Mouse (Mus musculus) G1E (cell line): ENCODE measurements around the gene Hoxa13. TPM values are rescaled to one million over a fixed set of nuclear protein-coding genes. Genes with fewer than 3 reads are reported as not detected.

ENCODE experiments used
- ATAC-seq: 2 replicates; pipeline ENCODE4 v1.8.0; 2016; ENCODE audit warnings: mild to moderate bottlenecking; ENCODE audit not compliant: insufficient number of reproducible peaks, poor library complexity, low FRiP score, severe bottlenecking; ENCODE audit errors: extremely low read depth
- DNase-seq: peaks from one replicate; pipeline ENCODE4 v3.0.0; 2012; ENCODE audit warnings: low spot score
- H3K27me3 ChIP-seq: 2 replicates; pipeline ENCODE4 v1.6.1; 2012; ENCODE audit warnings: mild to moderate bottlenecking, low read length, inconsistent platforms; ENCODE audit not compliant: insufficient read depth
- H3K36me3 ChIP-seq: replicated peaks from 2 replicates; pipeline ENCODE3; 2012; ENCODE audit warnings: mild to moderate bottlenecking, inconsistent platforms
- H3K4me1 ChIP-seq: 2 replicates; pipeline ENCODE4 v1.6.1; 2012; ENCODE audit warnings: low read depth, low read length, inconsistent platforms, mixed read lengths; ENCODE audit not compliant: insufficient read depth
- H3K4me3 ChIP-seq: 2 replicates; pipeline ENCODE4 v1.5.1; 2012; ENCODE audit warnings: low read depth, mild to moderate bottlenecking, inconsistent platforms, low read length, moderate library complexity, mixed read lengths
- H3K9me3 ChIP-seq: replicated peaks from 2 replicates; pipeline ENCODE4 v1.6.1; 2012; ENCODE audit warnings: inconsistent platforms
- CTCF ChIP-seq: IDR thresholded peaks from 2 replicates; pipeline ENCODE4 v1.5.1; 2012; ENCODE audit warnings: low read depth, low read length, inconsistent platforms, mixed read lengths
- GATA1 ChIP-seq: IDR thresholded peaks from 2 replicates; pipeline ENCODE4 v1.6.1; 2012; ENCODE audit warnings: borderline replicate concordance, low read length, inconsistent platforms, mixed read lengths
- GATA2 ChIP-seq: IDR thresholded peaks from 2 replicates; pipeline ENCODE4 v1.6.1; 2012; ENCODE audit warnings: low read depth, low read length, inconsistent platforms, borderline replicate concordance
- POLR2AphosphoS5 ChIP-seq: IDR thresholded peaks from 2 replicates; pipeline ENCODE4 v1.6.1; 2012; ENCODE audit warnings: low read depth, low read length, inconsistent platforms; ENCODE audit not compliant: insufficient replicate concordance
- TAL1 ChIP-seq: conservative IDR thresholded peaks from 2 replicates; pipeline ENCODE4 v1.6.1; 2012; ENCODE audit warnings: low read depth, low read length, inconsistent platforms, mixed read lengths
- polyA plus RNA-seq: library from polyadenylated mRNA; stranded (reverse); fragments of >175 nt; gene quantifications from 2 replicates; pipeline ENCODE4 v1.2.3, GENCODE M21; 2012
- total RNA-seq, 2 experiments: library from RNA; stranded (forward) in 1 of 2; stranded (reverse) in 1 of 2; fragments of 200-1000 nt in 1 of 2; fragments of >200 nt in 1 of 2; fragmentation: Nextera tagmentation in 1 of 2; gene quantifications; 2 replicates each; pipeline ENCODE4 v1.2.3; 2014 to 2017

Hoxa13 gene
- total and polyA plus RNA-seq, 3 experiments, result not detected

- ATAC-seq (no peak), DNase-seq (no peak)
- no peak for TF ChIP-seq GATA1
- TF ChIP-seq CTCF, result no peak
- TF ChIP-seq GATA2, result no peak
- peaks cover 9% of the 10 kb centered on the region for H3K9me3 ChIP-seq
- peaks cover 46% of the 10 kb centered on the region for H3K27me3 ChIP-seq
- H3K4me3 ChIP-seq, result no peak overlapping the region
- no peaks in the 10 kb centered on the region for H3K36me3 ChIP-seq
- H3K4me1 ChIP-seq, result no peaks in the 10 kb centered on the region
Measured at GRCm38 (mm10) chr6:52215771-52216535, 44.7 kb downstream of the Hoxa13 start.

- Histone ChIP-seq H3K36me3 (no peaks in the 10 kb centered on the region), H3K4me3 (no peak overlapping the region), H3K4me1 (no peaks in the 10 kb centered on the region), H3K9me3 (peaks cover 9% of the 10 kb centered on the region), H3K27me3 (peaks cover 46% of the 10 kb centered on the region)
- no peak for DNase-seq
- TF ChIP-seq TAL1, result no peak
- TF ChIP-seq POLR2AphosphoS5, result no peak
- no peak for TF ChIP-seq CTCF
- TF ChIP-seq GATA1, result no peak
- TF ChIP-seq GATA2, result no peak
- no peak for ATAC-seq
Measured at GRCm38 (mm10) chr6:52215070-52215469, 45.6 kb downstream of the Hoxa13 start.

GRCm38 (mm10) chr6:52214271-52214670 lies 46.4 kb downstream of the Hoxa13 start:
- Histone ChIP-seq H3K4me3 (no peak overlapping the region), H3K4me1 (no peaks in the 10 kb centered on the region), H3K9me3 (peaks cover 9% of the 10 kb centered on the region), H3K27me3 (peaks cover 46% of the 10 kb centered on the region), H3K36me3 (no peaks in the 10 kb centered on the region)
- DNase-seq (no peak), ATAC-seq (no peak)
- TF ChIP-seq POLR2AphosphoS5, result no peak
- TF ChIP-seq CTCF, result no peak

- no peaks in the 10 kb centered on the region for H3K36me3 ChIP-seq
- no peak within 1 kb of the TSS for H3K4me3 ChIP-seq
- no peak for DNase-seq
- no peak for ATAC-seq
- H3K4me1 ChIP-seq, result no peaks in the 10 kb centered on the region
- no peak for TF ChIP-seq POLR2AphosphoS5
- peaks cover 9% of the 10 kb centered on the region for H3K9me3 ChIP-seq
- H3K27me3 ChIP-seq, result peaks cover 48% of the 10 kb centered on the region
Measured at GRCm38 (mm10) chr6:52213119-52213986, 47.3 kb downstream of the Hoxa13 start, which contains the start of the genes Hoxa3 and Gm28308. Gene Hoxa3, minus strand, starts transcription at chr6:52213336. Gene Gm28308, minus strand, starts transcription at chr6:52213339.

GRCm38 (mm10) chr6:52212556-52213118 lies 48.0 kb downstream of the Hoxa13 start:
- no peak for ATAC-seq

GRCm38 (mm10) chr6:52211961-52212360 lies 48.7 kb downstream of the Hoxa13 start:
- H3K4me3 ChIP-seq, result no peak overlapping the region
- H3K4me1 ChIP-seq, result no peaks in the 10 kb centered on the region
- TF ChIP-seq POLR2AphosphoS5, result no peak
- TF ChIP-seq GATA2, result no peak
- TF ChIP-seq GATA1, result no peak
- TF ChIP-seq TAL1, result no peak
- TF ChIP-seq CTCF, result no peak
- DNase-seq (no peak), ATAC-seq (no peak)
- H3K27me3 ChIP-seq, result peaks cover 46% of the 10 kb centered on the region
- no peaks in the 10 kb centered on the region for H3K36me3 ChIP-seq
- H3K9me3 ChIP-seq, result peaks cover 2% of the 10 kb centered on the region

More at GRCm38 (mm10) chr6:52212556-52213118, 48.0 kb downstream of the Hoxa13 start:
- Histone ChIP-seq H3K36me3 (no peaks in the 10 kb centered on the region), H3K4me3 (no peak overlapping the region), H3K4me1 (no peaks in the 10 kb centered on the region), H3K9me3 (peaks cover 8% of the 10 kb centered on the region), H3K27me3 (peaks cover 48% of the 10 kb centered on the region)
- DNase-seq, result no peak
- TF ChIP-seq GATA2, result no peak
